Comparison of ENCODE assay signal across 8 mouse cellular contexts in the genomic region with DNA sequence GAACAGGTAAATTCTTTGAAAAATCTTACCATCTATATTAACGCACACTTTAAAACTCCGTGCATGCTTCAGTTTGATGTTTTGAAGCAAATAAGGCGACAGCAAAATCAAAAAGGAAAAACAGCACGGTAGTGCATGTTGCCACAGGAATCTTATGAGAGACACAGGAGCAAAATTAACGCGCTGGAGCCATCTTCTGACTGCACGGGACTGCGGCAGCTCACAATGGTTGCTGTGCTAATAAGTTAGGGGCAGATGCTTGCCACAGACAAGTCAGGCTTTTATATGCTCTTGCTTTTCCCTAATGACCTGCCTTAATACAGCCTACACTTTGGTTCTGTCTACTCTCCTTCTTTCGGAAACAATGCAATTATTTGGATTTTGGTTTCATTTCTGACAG.
DNase-seq lines count a peak whose midpoint lies in the region.

No protein-coding gene starts in this region.

- intact Hi-C loops in left cerebral cortex, postnatal 25 days (cut with DNase I) = loop anchor here (10.0 kb wide), 1 partner anchor 1366 kb away; no protein-coding TSS in a partner anchor

- peak; percentile 59 for DNase-seq in embryo, embryonic 10 days (ENCODE audit: low spot score)
- no peak for DNase-seq in embryo, embryonic 9.5 days (ENCODE audit: extremely low spot score)
- DNase-seq in NIH3T3 (ENCODE audit: low read depth) = peak; percentile 19
- DNase-seq in frontal cortex, postnatal 36 days (ENCODE audit: low spot score in 2 of 2) = peak; percentile 30 to 58
- DNase-seq in left cerebral cortex, postnatal 25 days (ENCODE audit: low spot score in 2 of 2) = peak; percentile 59 to 64
- peak; percentile 36 for DNase-seq in telencephalon, adult 2 months (ENCODE audit: low read depth, low spot score)
- no peak for DNase-seq in thymus, postnatal 36 days
- no peak for DNase-seq in gastrocnemius, adult 18-20 months (ENCODE audit: low spot score)

Comparison
In these comparisons a context has a peak if more than half of its experiments do, and no peak if none do; other contexts are left out.
1. DNase-seq: peak in embryo, embryonic 10 days (single experiment), NIH3T3 (single experiment), frontal cortex, postnatal 36 days (2 of 2), left cerebral cortex, postnatal 25 days (2 of 2) and telencephalon, adult 2 months (single experiment); none in embryo, embryonic 9.5 days (single experiment), thymus, postnatal 36 days (0 of 2) and gastrocnemius, adult 18-20 months (single experiment).